Mouse (Mus musculus) cerebellum, postnatal 4 days (tissue): ENCODE data around the gene Crct1.

Experiments used
- DNase-seq, 2 experiments: peaks; one replicate each; pipeline ENCODE4 v3.0.0; 2022; ENCODE audit warnings: low spot score in 2 of 2, mixed read lengths in 1 of 2

Gene Crct1

GRCm38 (mm10) chr3:93015460-93016104 is at the start of gene Crct1:
Gene Crct1 (minus strand): TSS chr3:93015687.
- no peak for DNase-seq

- DNase-seq = peak in 1 of 2 experiments; percentile 2
Measured at GRCm38 (mm10) chr3:93052826-93053474, 37.5 kb upstream of the Crct1 start.

- DNase-seq = no peak
Measured at GRCm38 (mm10) chr3:93050182-93050581, 34.7 kb upstream of the Crct1 start.

GRCm38 (mm10) chr3:93031450-93031849 is 16.0 kb upstream of the Crct1 start:
- DNase-seq = peak in 1 of 2 experiments; percentile 19

- no peak for DNase-seq
Measured at GRCm38 (mm10) chr3:93025486-93025885, 10.0 kb upstream of the Crct1 start.

- no peak for DNase-seq
Measured at GRCm38 (mm10) chr3:93023411-93024184, 8.1 kb upstream of the Crct1 start.

- DNase-seq = no peak
Measured at GRCm38 (mm10) chr3:93021171-93021570, 5.7 kb upstream of the Crct1 start.

- no peak for DNase-seq
Measured at GRCm38 (mm10) chr3:93018960-93019359, 3.5 kb upstream of the Crct1 start, which contains the start of gene Lce1m. Gene Lce1m (minus strand): TSS chr3:93019060.

GRCm38 (mm10) chr3:93014871-93015270 is 616 bp downstream of the Crct1 start:
- DNase-seq = no peak

- DNase-seq = peak; percentile 32 to 40
Measured at GRCm38 (mm10) chr3:93014378-93014801, 1.1 kb downstream of the Crct1 start.

- no peak for DNase-seq
Measured at GRCm38 (mm10) chr3:93002843-93003242, 12.6 kb downstream of the Crct1 start.

- DNase-seq = no peak
Measured at GRCm38 (mm10) chr3:93000621-93001020, 14.9 kb downstream of the Crct1 start.

GRCm38 (mm10) chr3:92998691-92999090 is 16.8 kb downstream of the Crct1 start:
- peak; percentile 55 to 74 for DNase-seq

- DNase-seq = no peak
Measured at GRCm38 (mm10) chr3:92991926-92992325, 23.6 kb downstream of the Crct1 start, which contains the start of gene Lce3f. Gene Lce3f (plus strand): TSS chr3:92992226.

- no peak for DNase-seq
Measured at GRCm38 (mm10) chr3:92978484-92978883, 37.0 kb downstream of the Crct1 start.

GRCm38 (mm10) chr3:92966761-92967160 is 48.7 kb downstream of the Crct1 start, which contains the start of gene Lce3e:
Gene Lce3e (plus strand): TSS chr3:92967061.
- no peak for DNase-seq
